Mouse (Mus musculus): Measurements from ENCODE around the gene Vmn2r54.

The Vmn2r54 gene

DNA sequence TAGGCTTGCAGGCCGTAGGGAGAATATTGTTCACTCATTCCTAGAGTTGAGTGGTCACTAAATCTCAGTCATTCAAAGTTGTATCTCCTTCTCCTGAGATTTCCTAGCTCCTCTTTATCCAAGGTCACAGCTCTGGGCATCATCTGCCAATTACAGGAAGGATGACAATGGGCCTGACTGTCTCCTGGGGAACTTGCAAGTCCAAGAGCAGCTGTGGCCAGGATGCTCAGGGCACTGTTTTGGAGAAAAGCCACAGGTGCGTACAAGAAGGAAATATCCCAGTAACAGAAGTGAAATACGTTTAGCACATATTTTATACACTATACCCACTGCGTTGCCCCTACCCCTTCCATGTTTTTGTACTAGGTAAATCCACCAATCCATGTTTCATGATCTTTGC lies at the start of gene Vmn2r54:
TSS of gene Vmn2r54 (minus strand) at position 101 of the 400 bp plus-strand sequence.
- WGBS = 77% methylated on average over 3 of the region's 4 CpGs

- 88% methylated on average over 3 of the region's 3 CpGs for WGBS
These were observed 44.8 kb upstream of the Vmn2r54 start, which contains the start of gene Vmn2r55 for GRCm38 (mm10) chr7:12684903-12685302. Gene Vmn2r55, minus strand, starts transcription at chr7:12685003.

GRCm38 (mm10) chr7:12608688-12609087 lies 31.4 kb downstream of the Vmn2r54 start, which contains the start of gene Vmn2r53:
Gene Vmn2r53, minus strand, starts transcription at chr7:12608788.

All from cerebral cortex, adult 2 months (tissue).